Mouse (Mus musculus): ENCODE results near the gene Hs3st6.

DNA sequence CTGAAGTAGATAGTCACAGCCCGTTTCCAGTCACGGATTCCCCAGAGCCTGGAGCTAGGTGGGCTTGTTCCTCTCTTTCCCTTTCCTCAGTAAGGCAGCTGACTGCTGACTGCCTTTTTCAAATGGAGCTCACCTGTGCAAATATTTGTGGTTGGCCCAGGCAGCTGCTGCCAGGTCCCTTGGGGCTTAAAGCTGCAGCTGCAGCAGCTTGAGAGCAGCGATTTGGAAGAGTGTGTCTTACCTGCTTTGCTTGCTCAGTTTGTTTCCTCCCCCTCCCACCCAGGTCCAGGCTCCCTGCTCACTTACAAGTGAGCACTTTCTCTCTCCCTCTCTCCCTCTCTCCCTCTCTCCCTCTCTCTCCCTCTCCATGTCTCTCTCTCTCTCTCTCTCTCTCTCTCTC is 16.4 kb downstream of the Hs3st6 start:
- TF ChIP-seq EP300 (IDR thresholded peaks at IDR 0.05; ENCODE audit: insufficient read depth, low read depth, low read length), result no peak
- TF ChIP-seq POLR2A (IDR thresholded peaks at IDR 0.05; ENCODE audit: insufficient read depth, low read length), result no peak
- no peak for TF ChIP-seq CTCF (IDR thresholded peaks at IDR 0.05; ENCODE audit: low read depth, low read length)
